Mouse (Mus musculus): ENCODE measurements around the gene Cdipt.

- no peak for TF ChIP-seq POLR2A (IDR thresholded peaks at IDR 0.05; ENCODE audit: insufficient read depth, low read depth, low read length)
- no peak for TF ChIP-seq CTCF (IDR thresholded peaks at IDR 0.05; ENCODE audit: insufficient read depth, low read depth, low read length)
These were observed 13.7 kb upstream of the Cdipt start for GRCm38 (mm10) chr7:126961965-126962364.

All from olfactory bulb, adult 2 months (tissue).